Mouse (Mus musculus): Measurements from ENCODE around the gene Crabp2. TPM values are rescaled to one million over a fixed set of nuclear protein-coding genes. Genes with fewer than 3 reads are reported as not detected.

Crabp2 gene
- total and polyA plus RNA-seq, 3 experiments, result 0.38 to 1.0 TPM; not detected in 1

DNA sequence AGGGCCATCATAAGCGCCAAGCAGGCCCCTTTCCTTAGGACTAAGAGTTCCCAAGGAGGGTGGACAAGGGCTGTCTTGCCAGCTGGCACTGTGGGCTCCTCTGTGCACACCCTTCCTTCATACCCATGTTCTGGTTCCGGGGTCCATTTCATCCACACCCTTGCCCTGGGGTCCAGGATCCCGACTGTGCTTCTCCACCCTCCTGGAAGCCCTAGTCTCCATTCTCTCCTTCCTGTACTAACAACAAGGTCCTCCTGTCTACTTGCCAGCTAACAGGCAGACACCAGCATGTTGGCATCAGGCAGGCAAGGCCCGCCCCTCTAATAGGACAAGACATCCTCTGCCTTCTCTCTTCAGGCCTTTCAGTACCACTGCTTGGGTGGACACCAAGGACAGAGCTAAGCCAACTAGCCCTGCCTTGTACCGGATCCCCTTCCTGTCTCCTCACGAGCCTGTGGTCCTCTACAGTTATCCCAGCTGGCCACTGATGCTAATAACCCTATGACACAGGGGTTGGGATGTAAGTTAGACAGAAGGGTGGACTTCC lies 32.8 kb downstream of the Crabp2 start:
- H3K4me2 ChIP-seq (ENCODE audit: insufficient read depth, low read depth, poor library complexity, severe bottlenecking), result no peak overlapping the region
- dilution Hi-C loops (cut with MboI; ENCODE audit: extremely low pct_ligation_motif_present, extremely low pct_unique_long_range_greater_than_20kb, low sequenced_read_pairs), result no loop called here
- H3K9ac ChIP-seq (ENCODE audit: insufficient read depth, low read depth), result no peak overlapping the region
- H3K27me3 ChIP-seq (replicated peaks), result peaks cover 18% of the 10 kb centered on the region
- H3K4me1 ChIP-seq (ENCODE audit: control insufficient read depth in 1 of 2, insufficient read depth in 2 of 2), result peaks cover 22 to 88% of the 10 kb centered on the region in 2 experiments
- no peaks in the 10 kb centered on the region for H3K9me3 ChIP-seq (replicated peaks; ENCODE audit: low read length)
- no peak overlapping the region for H3K4me3 ChIP-seq (replicated peaks in 1 of 3; ENCODE audit: low read depth in 2 of 3, low read length in 2 of 3, poor library complexity in 1 of 3)
- TF ChIP-seq POLR2AphosphoS2 (IDR thresholded peaks at IDR 0.05; ENCODE audit: low read depth, low read length) (no peak), CTCF (conservative IDR thresholded peaks at IDR 0.05 in 1 of 2, IDR thresholded peaks at IDR 0.05 in 1 of 2; ENCODE audit: low read depth in 2 of 2, low read length in 2 of 2) (no peak), KAT2A (IDR thresholded peaks at IDR 0.05; ENCODE audit: insufficient replicate concordance, low read length) (no peak), TCF12 (IDR thresholded peaks at IDR 0.05; ENCODE audit: low read depth, low read length) (no peak), CHD1 (IDR thresholded peaks at IDR 0.05; ENCODE audit: low read depth, low read length) (no peak), MAFK (IDR thresholded peaks at IDR 0.05; ENCODE audit: insufficient replicate concordance, low read length) (no peak), MXI1 (IDR thresholded peaks at IDR 0.05; ENCODE audit: low read depth, low read length) (no peak), PAX5 (IDR thresholded peaks at IDR 0.05; ENCODE audit: low read length) (no peak), MYC (IDR thresholded peaks at IDR 0.05; ENCODE audit: low read depth, low read length) (no peak), MAZ (IDR thresholded peaks at IDR 0.05; ENCODE audit: low read depth, low read length) (no peak), JUND (conservative IDR thresholded peaks at IDR 0.05; ENCODE audit: low read depth, low read length) (no peak), EP300 (IDR thresholded peaks at IDR 0.05; ENCODE audit: low read length) (no peak), USF2 (conservative IDR thresholded peaks at IDR 0.05; ENCODE audit: low read depth, low read length) (no peak), GABPA (IDR thresholded peaks at IDR 0.05; ENCODE audit: insufficient replicate concordance, low read depth, low read length) (no peak), POLR2A (IDR thresholded peaks at IDR 0.05; ENCODE audit: low read depth, low read length) (no peak), RCOR1 (conservative IDR thresholded peaks at IDR 0.05; ENCODE audit: low read depth, low read length) (no peak), CHD2 (IDR thresholded peaks at IDR 0.05; ENCODE audit: low read length) (no peak), BHLHE40 (IDR thresholded peaks at IDR 0.05; ENCODE audit: low read depth, low read length) (no peak), MAX (IDR thresholded peaks at IDR 0.05; ENCODE audit: low read length) (no peak)
- no peaks in the 10 kb centered on the region for H3K79me2 ChIP-seq (replicated peaks; ENCODE audit: control insufficient read depth, extremely low read depth, insufficient read depth, poor library complexity, severe bottlenecking)
- H3K36me3 ChIP-seq (replicated peaks in 1 of 2; ENCODE audit: control insufficient read depth in 1 of 2, insufficient read depth in 1 of 2, low read length in 1 of 2), result no peaks in the 10 kb centered on the region
- H3K27ac ChIP-seq (ENCODE audit: insufficient read depth, low read depth), result no peak overlapping the region
- in situ Hi-C loops (cut with MboI; ENCODE audit: low pct_ligation_motif_present, low pct_unique_long_range_greater_than_20kb, low sequenced_read_pairs), result no loop called here
- DNase-seq (ENCODE audit: extremely low read depth), result no peak

- Histone ChIP-seq H3K4me3 (replicated peaks in 1 of 3; ENCODE audit: low read depth in 2 of 3, low read length in 2 of 3, poor library complexity in 1 of 3) (no peak overlapping the region), H3K9ac (ENCODE audit: insufficient read depth, low read depth) (no peak overlapping the region), H3K9me3 (replicated peaks; ENCODE audit: low read length) (no peaks in the 10 kb centered on the region), H3K79me2 (replicated peaks; ENCODE audit: control insufficient read depth, extremely low read depth, insufficient read depth, poor library complexity, severe bottlenecking) (no peaks in the 10 kb centered on the region), H3K27me3 (replicated peaks) (peaks cover 17% of the 10 kb centered on the region), H3K36me3 (replicated peaks in 1 of 2; ENCODE audit: control insufficient read depth in 1 of 2, insufficient read depth in 1 of 2, low read length in 1 of 2) (no peaks in the 10 kb centered on the region), H3K27ac (ENCODE audit: insufficient read depth, low read depth) (no peak overlapping the region), H3K4me2 (ENCODE audit: insufficient read depth, low read depth, poor library complexity, severe bottlenecking) (no peak overlapping the region), H3K4me1 (ENCODE audit: control insufficient read depth in 1 of 2, insufficient read depth in 2 of 2) (peaks cover 22 to 88% of the 10 kb centered on the region in 2 experiments)
- TF ChIP-seq POLR2A (IDR thresholded peaks at IDR 0.05; ENCODE audit: low read depth, low read length) (no peak), TCF12 (IDR thresholded peaks at IDR 0.05; ENCODE audit: low read depth, low read length) (peak; percentile 37; the same call in 1 of the 2 replicates)
- in situ Hi-C loops (cut with MboI; ENCODE audit: low pct_ligation_motif_present, low pct_unique_long_range_greater_than_20kb, low sequenced_read_pairs), result no loop called here
- DNase-seq (ENCODE audit: extremely low read depth), result peak; percentile 31
- dilution Hi-C loops (cut with MboI; ENCODE audit: extremely low pct_ligation_motif_present, extremely low pct_unique_long_range_greater_than_20kb, low sequenced_read_pairs), result no loop called here
Measured at GRCm38 (mm10) chr3:87981894-87982835, 33.7 kb downstream of the Crabp2 start.
